Mouse (Mus musculus): ENCODE data around the gene Cenph.

The Cenph gene

DNA sequence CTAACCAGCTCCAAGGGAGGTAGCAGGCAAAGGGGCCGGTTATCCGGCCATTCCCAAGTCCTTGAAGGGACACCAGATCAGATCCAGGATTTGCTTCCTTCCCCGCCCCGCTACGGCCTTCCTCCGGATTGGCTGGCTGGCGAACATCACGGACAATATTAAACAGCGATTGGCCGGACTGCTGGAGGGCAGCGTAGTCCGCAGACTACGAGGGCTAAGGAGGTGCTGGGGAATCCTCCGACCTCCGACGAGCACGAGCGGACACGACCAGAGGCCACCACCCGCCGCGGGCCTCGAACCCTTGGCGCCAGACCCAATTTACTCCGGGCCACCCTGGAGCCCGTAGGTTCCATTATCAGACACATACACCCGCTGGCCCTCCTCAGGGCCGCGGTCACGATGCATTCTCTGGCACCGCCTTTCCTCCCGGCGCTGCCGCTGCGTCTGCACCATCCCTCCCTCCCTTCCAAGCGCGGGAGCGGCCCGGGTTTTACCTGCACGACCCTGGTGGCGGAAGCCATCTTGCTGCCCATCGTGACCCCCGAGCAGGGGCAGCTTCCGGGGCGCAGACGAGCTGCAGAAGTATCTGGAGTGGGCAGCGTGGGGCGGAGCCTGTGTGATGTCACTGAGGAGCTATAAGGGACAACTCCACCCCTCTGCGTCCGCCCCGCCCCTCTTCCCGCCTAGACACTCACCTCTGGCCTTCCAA lies 31.5 kb downstream of the Cenph start, which contains the start of gene Mrps36:
TSS of gene Mrps36 (minus strand) at position 624 of the 709 bp plus-strand sequence.
- peak; percentile 100 for DNase-seq

DNA sequence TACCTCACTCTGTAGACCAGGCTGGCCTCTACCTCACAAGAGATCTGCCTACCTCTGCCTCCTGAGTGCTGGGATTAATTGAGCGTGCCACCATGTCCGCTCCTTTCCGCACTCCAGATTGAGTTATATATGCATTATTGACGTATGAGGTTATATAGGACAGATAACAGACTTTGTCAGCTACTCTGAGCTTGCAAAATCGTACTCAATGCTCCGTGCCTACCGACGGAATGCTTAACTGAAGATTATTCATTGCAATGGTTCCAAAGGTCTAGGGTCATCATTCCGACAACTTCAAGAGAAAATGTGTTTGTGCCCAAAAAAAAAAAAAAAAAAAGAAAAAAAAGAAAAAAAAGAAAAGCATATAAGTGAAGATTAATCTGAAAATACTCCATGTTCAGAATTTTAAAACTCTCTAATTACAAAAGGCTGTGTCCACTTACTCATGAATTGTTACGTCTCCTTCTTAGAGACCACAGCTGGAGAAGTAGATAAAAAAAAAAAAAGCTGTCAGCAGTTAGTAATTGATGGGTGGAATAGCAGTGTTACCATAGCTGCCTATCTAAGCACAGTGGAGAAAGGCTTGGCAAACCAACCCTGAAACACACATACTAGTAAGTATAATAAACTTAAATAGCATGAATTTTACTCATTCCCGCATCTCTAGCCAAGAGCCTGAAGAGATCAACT lies 32.2 kb downstream of the Cenph start:
- DNase-seq = peak; percentile 50

DNA sequence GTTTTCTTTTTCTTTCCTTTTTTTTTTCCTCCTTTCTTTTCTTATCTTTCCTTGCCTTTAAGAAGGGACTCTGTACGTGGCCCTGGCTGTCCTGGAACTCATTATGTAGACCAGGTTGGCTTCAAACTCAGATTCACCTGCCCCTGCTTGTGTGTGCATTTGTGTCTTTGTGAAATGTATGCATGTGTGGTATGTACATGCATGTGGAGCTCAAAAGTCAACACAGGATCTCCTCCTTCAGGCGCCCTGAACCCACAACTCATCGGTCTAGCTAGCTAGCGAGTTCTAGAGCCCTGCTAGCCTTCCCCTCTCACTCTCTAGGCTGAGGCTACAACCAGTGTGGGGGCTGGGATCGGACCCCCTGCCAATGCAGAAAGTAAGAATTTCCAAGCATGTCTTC lies 32.9 kb downstream of the Cenph start:
- peak; percentile 70 for DNase-seq

DNA sequence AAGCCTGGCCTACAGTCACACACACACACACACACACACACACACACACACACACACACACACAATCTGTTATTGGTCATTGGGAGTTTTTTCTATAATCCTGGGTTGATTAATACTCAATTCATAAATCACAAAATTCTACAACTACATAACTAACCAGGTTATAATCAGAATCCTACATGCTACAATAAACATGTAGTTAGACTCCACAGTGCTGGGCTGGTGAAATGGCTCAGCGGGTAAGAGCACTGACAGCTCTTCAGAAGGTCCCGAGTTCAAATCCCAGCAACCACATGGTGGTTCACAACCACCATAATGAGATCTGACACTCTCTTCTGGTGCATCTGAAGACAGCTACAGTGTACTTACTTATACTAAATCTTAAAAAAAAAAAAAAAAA lies 42.9 kb downstream of the Cenph start:
- DNase-seq = peak; percentile 34

DNA sequence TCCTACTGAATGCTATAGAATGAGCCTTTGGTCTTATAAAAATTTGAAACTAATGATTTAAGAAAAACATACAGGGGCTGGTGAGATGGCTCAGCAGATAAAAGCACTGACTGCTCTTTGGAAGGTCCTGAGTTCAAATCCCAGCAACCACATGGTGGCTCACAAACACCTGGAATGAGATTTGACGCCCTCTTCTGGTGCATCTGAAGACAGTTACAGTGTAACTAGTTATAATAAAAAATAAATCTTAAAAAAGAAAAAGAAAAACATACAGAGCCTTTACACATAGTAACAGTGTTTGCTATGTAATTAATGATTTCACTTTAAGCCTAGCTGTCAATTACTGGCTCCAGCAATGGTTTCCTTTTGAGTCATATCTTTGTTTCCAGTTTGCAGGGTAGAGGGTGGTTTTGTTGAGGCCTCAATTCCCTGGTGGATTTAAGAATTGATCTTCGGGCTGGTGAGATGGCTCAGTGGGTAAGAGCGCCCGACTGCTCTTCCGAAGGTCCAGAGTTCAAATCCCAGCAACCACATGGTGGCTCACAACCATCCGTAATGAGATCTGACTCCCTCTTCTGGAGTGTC lies 44.1 kb downstream of the Cenph start:
- peak; percentile 55 for DNase-seq

GRCm38 (mm10) chr13:100730861-100731176 lies 44.9 kb downstream of the Cenph start, which contains the start of gene Cdk7:
Gene Cdk7, minus strand, starts transcription at chr13:100730939.
- DNase-seq = peak; percentile 99

DNA sequence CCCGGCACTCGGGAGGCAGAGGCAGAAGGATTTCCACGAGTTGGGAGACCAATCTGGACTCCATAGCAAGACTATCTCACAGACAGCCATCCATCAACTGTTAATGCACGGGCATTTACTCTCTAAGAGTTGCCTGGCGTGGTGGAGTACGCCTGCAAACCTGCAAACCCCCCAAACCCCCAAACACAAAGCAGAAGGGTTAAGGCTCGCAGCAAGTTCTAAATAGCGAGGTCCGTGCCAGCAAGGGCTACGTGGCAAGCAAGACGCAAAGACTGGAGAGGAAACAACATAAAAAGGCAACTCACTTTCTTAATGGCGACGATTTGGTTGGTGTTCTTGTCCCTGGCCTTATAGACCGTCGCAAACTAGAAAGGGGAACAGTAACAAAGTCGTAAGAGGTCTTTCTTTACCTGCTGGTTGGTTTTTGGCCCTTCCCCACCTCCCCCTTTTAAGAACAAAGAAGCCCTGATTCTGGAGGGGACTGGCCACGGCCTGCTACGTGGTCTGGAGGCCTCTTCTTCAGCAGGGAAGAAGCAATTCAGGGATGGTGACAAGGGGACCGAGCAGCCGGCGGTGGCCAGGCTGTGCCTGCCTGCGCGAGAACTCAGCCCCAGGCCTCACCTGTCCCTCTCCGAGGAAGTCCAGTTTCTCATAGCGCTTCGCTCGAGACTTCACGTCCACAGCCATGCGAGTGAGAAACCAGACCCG lies 45.4 kb downstream of the Cenph start:
- DNase-seq = peak; percentile 77

DNA sequence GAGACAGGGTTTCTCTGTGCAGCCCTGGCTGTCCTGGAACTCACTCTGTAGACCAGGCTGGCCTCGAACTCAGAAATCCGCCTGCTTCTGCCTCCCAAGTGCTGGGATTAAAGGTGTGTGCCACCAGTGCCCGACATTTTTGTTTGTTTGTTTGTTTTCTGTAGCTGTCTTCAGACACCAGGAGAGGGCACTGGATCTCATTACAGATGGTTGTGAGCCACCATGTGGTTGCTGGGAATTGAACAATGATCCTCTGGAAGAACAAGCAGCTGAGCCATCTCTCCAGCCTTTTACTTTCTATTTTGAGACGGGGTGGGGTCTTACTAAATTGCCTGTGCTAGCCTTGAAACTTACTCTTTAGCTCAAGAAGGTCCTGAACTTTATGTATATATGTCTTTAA lies 47.2 kb downstream of the Cenph start:
- peak; percentile 53 for DNase-seq

GRCm38 (mm10) chr13:100728086-100728485 lies 47.6 kb downstream of the Cenph start:
- peak; percentile 72 for DNase-seq

- peak; percentile 45 for DNase-seq
These were observed 50.5 kb downstream of the Cenph start for GRCm38 (mm10) chr13:100725194-100725593.

DNA sequence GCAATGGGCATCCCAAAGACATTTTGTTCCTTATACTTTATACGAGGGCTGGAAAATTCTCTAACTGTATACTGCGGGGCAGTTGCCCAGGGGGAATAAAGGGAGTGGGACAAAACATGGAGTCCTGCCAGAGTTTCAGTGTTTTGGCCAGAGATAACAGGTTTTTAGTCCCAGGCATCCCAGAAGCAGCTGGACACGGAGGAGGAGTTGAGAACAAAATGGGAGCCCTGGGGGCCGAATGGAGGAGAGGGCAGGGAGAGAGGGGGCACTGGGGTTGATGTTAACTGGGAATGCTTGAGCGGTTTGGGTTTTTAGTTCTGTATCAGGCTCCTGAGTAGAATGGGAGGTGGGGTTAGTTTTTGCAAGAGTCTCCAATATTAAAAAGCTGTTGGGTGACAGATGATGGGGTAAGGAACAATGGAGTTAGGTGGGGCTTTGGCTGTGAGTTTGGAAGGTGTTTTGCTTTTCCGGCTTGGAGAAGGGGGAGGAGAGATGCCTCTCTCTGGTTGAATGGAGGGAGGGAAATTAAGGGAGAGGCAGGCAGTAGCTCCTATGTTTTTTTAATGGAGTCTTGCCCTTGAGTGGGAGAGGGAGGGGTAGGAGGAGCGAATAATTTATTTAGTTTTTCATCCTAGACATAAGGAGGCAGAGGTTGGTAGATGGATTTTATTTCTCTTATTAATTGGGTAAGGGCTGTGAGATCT lies 51.5 kb downstream of the Cenph start:
- DNase-seq = peak; percentile 87

DNA sequence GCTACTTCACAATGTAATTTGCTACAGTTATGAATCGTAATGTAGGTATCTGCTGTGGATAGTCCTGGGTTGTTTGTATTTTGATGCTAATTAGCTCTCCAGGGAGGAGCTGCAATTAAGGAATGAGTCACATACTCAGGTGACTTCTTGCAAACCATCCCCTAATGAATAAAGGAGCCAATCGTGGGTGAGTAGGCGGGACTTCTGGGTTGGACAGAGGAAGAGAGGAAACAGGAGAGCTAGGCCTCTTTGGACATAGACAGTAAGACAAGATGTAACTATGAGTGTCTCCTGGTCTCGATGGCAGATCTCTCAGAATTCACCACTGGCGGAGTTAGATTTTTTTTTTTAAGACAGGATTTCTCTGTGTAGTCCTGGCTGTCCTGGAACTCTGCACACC lies 54.0 kb downstream of the Cenph start:
- peak; percentile 74 for DNase-seq

- DNase-seq = peak; percentile 67
These were observed 60.2 kb downstream of the Cenph start for GRCm38 (mm10) chr13:100715467-100715866.
